Mouse (Mus musculus): ENCODE results near the gene Adgrb3. TPM values are rescaled to one million over a fixed set of nuclear protein-coding genes. Genes with fewer than 3 reads are reported as not detected.
A peak's percentile ranks its signal among the peaks of the same experiment; 100 is the strongest.
"Not testable (repeated sequence)": the region's sequence is repeated elsewhere in the genome, so short reads cannot be mapped to it uniquely, and the experiment has no call there.

Gene Adgrb3
- total RNA-seq, 2 experiments from 2014 or later, result 105 to 110 TPM

- intact Hi-C loops (cut with DNase I), result no loop called here
- peak in 1 of 2 experiments; percentile 64 for DNase-seq (ENCODE audit: low spot score in 2 of 2)
Measured at GRCm38 (mm10) chr1:25568096-25568495, 261.4 kb downstream of the Adgrb3 start.

GRCm38 (mm10) chr1:25546072-25546471 lies 283.4 kb downstream of the Adgrb3 start:
- DNase-seq (ENCODE audit: low spot score in 2 of 2), result no peak

DNA sequence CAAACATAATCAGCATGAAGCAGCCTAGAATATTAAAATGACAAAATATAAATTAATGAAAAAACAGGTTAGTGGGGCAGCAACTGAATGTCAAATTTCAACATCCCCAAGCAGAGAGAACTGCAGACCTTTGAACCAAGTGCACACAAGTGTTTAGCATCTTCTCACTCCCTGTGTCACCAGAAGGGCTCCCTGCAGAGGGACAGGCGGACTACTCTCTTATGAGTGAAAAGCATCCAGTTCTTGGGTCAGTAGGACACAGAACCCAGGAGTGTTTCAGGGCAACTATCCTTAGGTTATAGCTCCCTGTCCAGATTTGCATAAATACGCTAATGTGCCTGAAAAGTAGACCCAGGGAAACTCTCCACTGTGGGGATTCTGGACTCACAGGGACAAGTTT lies 285.6 kb downstream of the Adgrb3 start:
- intact Hi-C loops (cut with DNase I), result no loop called here
- no peak for DNase-seq (ENCODE audit: low spot score in 2 of 2)

More at GRCm38 (mm10) chr1:25546072-25546471, 283.4 kb downstream of the Adgrb3 start:
- intact Hi-C loops (cut with DNase I), result no loop called here

- DNase-seq (ENCODE audit: low spot score in 2 of 2), result peak in 1 of 2 experiments; percentile 44
- intact Hi-C loops (cut with DNase I), result no loop called here
Measured at GRCm38 (mm10) chr1:25542891-25543290, 286.6 kb downstream of the Adgrb3 start.

- no peak for DNase-seq (ENCODE audit: low spot score in 2 of 2)
- intact Hi-C loops (cut with DNase I), result loop anchor here (5.0 kb wide), 1 partner anchor 90 kb away; no protein-coding TSS in a partner anchor
Measured at GRCm38 (mm10) chr1:25526976-25527375, 302.5 kb downstream of the Adgrb3 start.

DNA sequence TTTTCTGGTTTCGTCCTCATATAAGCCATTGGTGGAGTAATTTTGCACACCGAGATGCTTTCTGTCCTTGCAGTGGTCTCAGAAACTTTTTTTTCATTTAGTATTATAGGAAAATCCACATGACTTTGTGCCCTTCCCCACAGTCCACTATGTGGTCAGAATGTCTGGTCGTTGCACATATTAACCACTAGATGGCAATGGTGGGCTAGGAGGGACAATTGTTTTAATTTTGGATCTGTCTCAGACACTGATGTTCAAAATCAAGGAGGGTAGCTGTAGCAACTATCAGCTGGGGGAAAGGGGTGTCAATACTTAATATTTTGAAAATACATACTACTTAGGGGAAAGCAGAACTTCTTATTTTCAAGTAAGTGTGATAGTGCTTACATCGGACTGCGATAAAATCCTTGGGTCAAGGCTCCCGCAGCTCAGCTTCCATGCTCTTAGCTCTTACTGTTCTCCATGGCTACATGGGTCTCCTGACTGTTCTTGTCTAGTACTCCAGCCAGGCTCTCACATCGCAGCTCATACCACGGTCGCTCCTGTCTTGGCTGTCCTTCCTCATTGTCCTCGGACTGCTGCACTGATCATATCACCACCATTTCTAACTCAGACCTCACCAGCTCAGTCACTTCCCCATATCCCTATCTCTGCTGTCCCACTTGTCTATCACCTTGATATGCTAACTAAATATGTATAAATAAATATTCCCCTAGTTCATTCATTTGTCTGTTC lies 319.0 kb downstream of the Adgrb3 start:
- intact Hi-C loops (cut with DNase I), result loop anchor here (2.0 kb wide), 1 partner anchor 316 kb away; no protein-coding TSS in a partner anchor
- peak in 1 of 2 experiments; percentile 40 for DNase-seq (ENCODE audit: low spot score in 2 of 2)

DNA sequence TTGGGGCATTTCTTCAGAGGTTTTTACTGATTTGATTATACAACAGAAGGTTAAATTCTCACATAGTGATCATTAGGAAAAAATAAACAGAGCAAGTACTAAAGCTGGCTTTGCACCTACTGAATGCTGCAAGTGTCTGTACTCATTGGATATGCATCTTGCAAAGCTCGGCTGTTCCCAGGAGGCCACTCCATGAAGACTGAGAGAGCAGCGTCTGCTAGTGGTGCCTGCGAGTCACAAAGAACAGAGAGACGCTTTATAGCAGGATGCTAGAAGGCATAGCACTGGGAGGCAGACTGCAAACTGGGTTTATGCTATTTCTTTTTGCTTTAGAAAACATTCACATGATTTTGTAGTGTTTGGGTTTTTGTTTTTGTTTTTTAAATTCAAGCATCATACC lies 325.2 kb downstream of the Adgrb3 start:
- DNase-seq (ENCODE audit: low spot score in 2 of 2), result peak; percentile 68 to 81
- intact Hi-C loops (cut with DNase I), result loop anchor here (10.0 kb wide), 1 partner anchor 600 kb away; no protein-coding TSS in a partner anchor

DNA sequence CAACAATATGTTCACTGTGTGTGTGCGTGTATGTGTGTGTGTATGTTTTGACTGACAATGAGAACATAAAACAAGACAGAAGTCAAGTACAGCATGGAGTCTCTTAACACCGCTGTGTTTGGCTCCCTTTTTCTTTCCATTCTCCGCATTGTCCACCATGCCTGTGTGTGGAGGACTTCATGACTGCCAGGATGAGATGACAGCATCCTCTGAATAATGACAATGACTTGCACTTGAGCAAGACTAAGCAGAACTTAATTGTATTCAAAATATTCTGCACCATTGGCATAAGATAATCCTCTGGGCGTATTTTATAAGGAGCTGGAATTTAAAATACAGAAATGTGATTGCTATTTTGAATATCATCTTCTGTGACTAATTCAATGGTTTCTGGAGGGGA lies 326.0 kb downstream of the Adgrb3 start:
- intact Hi-C loops (cut with DNase I), result loop anchor here (10.0 kb wide), 1 partner anchor 599 kb away; no protein-coding TSS in a partner anchor
- no peak for DNase-seq (ENCODE audit: low spot score in 2 of 2)

GRCm38 (mm10) chr1:25495202-25495914 lies 334.1 kb downstream of the Adgrb3 start:
- no peak for DNase-seq (ENCODE audit: low spot score in 2 of 2)

GRCm38 (mm10) chr1:25491503-25491902 lies 338.0 kb downstream of the Adgrb3 start:
- intact Hi-C loops (cut with DNase I), result no loop called here
- no peak for DNase-seq (ENCODE audit: low spot score in 2 of 2)

More at GRCm38 (mm10) chr1:25495202-25495914, 334.1 kb downstream of the Adgrb3 start:
- intact Hi-C loops (cut with DNase I), result no loop called here

DNA sequence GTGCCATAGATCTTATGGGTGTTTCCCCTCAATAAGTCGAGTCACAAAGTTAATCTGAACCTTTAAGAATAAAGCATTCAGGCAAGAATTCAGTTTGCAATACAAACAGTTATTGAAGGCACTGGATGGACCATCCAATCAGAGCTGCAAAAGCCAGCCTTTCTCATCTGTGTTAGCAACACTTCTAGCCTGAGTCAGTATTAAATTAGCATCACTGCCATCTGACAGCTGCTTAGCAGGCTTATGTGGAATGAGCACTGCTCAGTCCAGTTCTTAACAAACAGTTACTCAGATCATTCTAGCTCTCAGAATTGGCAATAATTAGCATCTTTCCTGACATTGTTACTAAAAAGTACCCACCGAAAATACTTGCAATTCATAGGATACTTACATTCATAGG lies 339.3 kb downstream of the Adgrb3 start:
- intact Hi-C loops (cut with DNase I), result no loop called here
- peak; percentile 45 to 57 for DNase-seq (ENCODE audit: low spot score in 2 of 2)

- peak in 1 of 2 experiments; percentile 27 for DNase-seq (ENCODE audit: low spot score in 2 of 2)
- intact Hi-C loops (cut with DNase I), result no loop called here
Measured at GRCm38 (mm10) chr1:25475699-25476098, 353.8 kb downstream of the Adgrb3 start.

DNA sequence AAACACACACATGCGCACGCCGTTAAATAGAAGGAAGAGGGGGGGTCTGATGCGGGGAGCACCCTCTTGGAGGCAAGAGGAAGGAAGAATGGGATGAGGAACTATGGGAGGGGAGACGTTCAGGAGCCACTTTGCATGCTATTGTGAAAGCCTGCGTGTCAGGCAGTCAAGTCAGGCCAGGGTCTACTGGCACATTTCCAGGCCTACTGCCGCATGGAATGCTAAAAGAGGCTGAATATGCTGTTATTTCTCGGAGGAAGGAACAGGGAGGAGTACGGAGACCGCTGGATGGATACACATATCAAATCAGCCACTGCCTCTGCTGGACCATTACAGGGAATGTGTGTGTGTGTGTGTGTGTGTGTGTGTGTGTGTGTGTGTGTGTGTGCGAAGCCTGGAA lies 355.0 kb downstream of the Adgrb3 start:
- intact Hi-C loops (cut with DNase I), result no loop called here
- DNase-seq (ENCODE audit: low spot score in 2 of 2), result no peak

- intact Hi-C loops (cut with DNase I), result not testable (repeated sequence)
Measured at GRCm38 (mm10) chr1:25471612-25472011, 357.9 kb downstream of the Adgrb3 start.

GRCm38 (mm10) chr1:25462612-25463011 lies 366.9 kb downstream of the Adgrb3 start:
- no peak for DNase-seq (ENCODE audit: low spot score in 2 of 2)
- intact Hi-C loops (cut with DNase I), result no loop called here

More at GRCm38 (mm10) chr1:25471612-25472011, 357.9 kb downstream of the Adgrb3 start:
- DNase-seq (ENCODE audit: low spot score in 2 of 2), result not testable (repeated sequence)

GRCm38 (mm10) chr1:25435506-25435905 lies 394.0 kb downstream of the Adgrb3 start:
- intact Hi-C loops (cut with DNase I), result no loop called here
- DNase-seq (ENCODE audit: low spot score in 2 of 2), result peak in 1 of 2 experiments; percentile 27

- DNase-seq (ENCODE audit: low spot score in 2 of 2), result no peak
- intact Hi-C loops (cut with DNase I), result no loop called here
Measured at GRCm38 (mm10) chr1:25430219-25430862, 399.2 kb downstream of the Adgrb3 start.

DNA sequence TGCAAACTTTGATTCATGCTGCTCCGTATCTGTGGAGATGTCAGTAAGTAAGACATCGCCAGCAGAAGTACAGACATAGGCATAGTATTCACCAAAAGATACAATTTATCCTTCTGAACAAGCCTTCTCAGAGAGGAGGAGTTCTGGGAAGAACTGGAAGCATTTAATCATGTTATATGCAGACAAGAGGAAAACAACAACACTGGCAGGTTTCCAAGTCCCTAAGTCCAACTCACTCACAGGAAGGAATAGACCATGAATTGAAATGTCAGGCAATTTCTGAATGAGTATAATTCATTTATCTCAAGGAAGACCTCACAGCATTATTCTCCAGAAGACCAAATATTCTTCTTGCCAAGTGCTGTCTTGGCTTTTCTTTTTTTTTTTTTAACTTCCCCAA lies 408.8 kb downstream of the Adgrb3 start:
- DNase-seq (ENCODE audit: low spot score in 2 of 2), result no peak
- intact Hi-C loops (cut with DNase I), result no loop called here

GRCm38 (mm10) chr1:25419378-25419777 lies 410.1 kb downstream of the Adgrb3 start:
- intact Hi-C loops (cut with DNase I), result no loop called here
- DNase-seq (ENCODE audit: low spot score in 2 of 2), result no peak

DNA sequence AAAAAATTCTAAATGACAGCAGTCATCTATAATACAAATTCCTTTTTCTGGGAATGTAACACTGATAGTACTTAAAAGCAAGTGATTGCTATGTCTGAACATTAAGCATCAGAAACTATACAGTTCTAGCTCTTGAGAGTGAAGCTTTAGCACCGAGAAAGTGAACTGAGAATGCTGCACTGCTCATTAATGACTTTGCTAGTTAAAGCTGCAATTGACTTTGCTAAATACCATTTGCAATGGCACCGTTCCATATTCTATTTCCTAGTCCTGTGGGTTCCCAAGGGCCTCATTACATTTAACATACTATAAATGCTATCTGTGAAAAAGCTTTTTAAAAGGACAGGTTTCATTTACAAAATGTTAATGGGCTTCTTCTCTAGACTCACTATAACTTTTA lies 414.4 kb downstream of the Adgrb3 start:
- intact Hi-C loops (cut with DNase I), result no loop called here
- DNase-seq (ENCODE audit: low spot score in 2 of 2), result no peak

Measured in left cerebral cortex, postnatal 25 days (tissue).